Mouse (Mus musculus): ENCODE measurements around the gene Ly6g6d.
A peak's percentile ranks its signal among the peaks of the same experiment; 100 is the strongest.
"Not testable (repeated sequence)": the region's sequence is repeated elsewhere in the genome, so short reads cannot be mapped to it uniquely, and the experiment has no call there.

The Ly6g6d gene

GRCm38 (mm10) chr17:35077786-35078233 lies at the start of gene Ly6g6d:
Ly6g6d (minus strand) TSS chr17:35078065.
- DNase-seq (ENCODE audit: low spot score in 2 of 2) = peak; percentile 40 to 58

- DNase-seq (ENCODE audit: low spot score in 2 of 2) = no peak
Measured at GRCm38 (mm10) chr17:35127017-35127416, 49.2 kb upstream of the Ly6g6d start.

GRCm38 (mm10) chr17:35126206-35126611 lies 48.3 kb upstream of the Ly6g6d start, which contains the start of gene D17H6S53E:
D17H6S53E (plus strand) TSS chr17:35126373.
- peak; percentile 71 to 79 for DNase-seq (ENCODE audit: low spot score in 2 of 2)

- DNase-seq (ENCODE audit: low spot score in 2 of 2) = no peak
Measured at GRCm38 (mm10) chr17:35125578-35125977, 47.7 kb upstream of the Ly6g6d start.

GRCm38 (mm10) chr17:35125081-35125480 lies 47.2 kb upstream of the Ly6g6d start:
- no peak for DNase-seq (ENCODE audit: low spot score in 2 of 2)

- DNase-seq (ENCODE audit: low spot score in 2 of 2) = not testable (repeated sequence)
Measured at GRCm38 (mm10) chr17:35124261-35124896, 46.5 kb upstream of the Ly6g6d start.

GRCm38 (mm10) chr17:35123287-35123686 lies 45.4 kb upstream of the Ly6g6d start:
- DNase-seq (ENCODE audit: low spot score in 2 of 2) = not testable (repeated sequence)

- no peak for DNase-seq (ENCODE audit: low spot score in 2 of 2)
Measured at GRCm38 (mm10) chr17:35121871-35122303, 44.0 kb upstream of the Ly6g6d start, which contains the start of gene Csnk2b. Csnk2b (minus strand) TSS chr17:35122053.

- DNase-seq (ENCODE audit: low spot score in 2 of 2) = peak; percentile 94 to 98
Measured at GRCm38 (mm10) chr17:35121143-35121799, 43.4 kb upstream of the Ly6g6d start, which contains the start of gene Gpank1. Gpank1 (plus strand) TSS chr17:35121455.

GRCm38 (mm10) chr17:35120745-35121142 lies 42.9 kb upstream of the Ly6g6d start:
- peak in 1 of 2 experiments; percentile 43 for DNase-seq (ENCODE audit: low spot score in 2 of 2)

GRCm38 (mm10) chr17:35115046-35116019 lies 37.5 kb upstream of the Ly6g6d start, which contains the start of gene Ly6g5b:
Ly6g5b (minus strand) TSS chr17:35115428.
- DNase-seq (ENCODE audit: low spot score in 2 of 2) = no peak

- DNase-seq (ENCODE audit: low spot score in 2 of 2) = no peak
Measured at GRCm38 (mm10) chr17:35111774-35112173, 33.9 kb upstream of the Ly6g6d start.

- no peak for DNase-seq (ENCODE audit: low spot score in 2 of 2)
Measured at GRCm38 (mm10) chr17:35108097-35108496, 30.2 kb upstream of the Ly6g6d start, which contains the start of gene Ly6g5c. Ly6g5c (plus strand) TSS chr17:35108279.

- DNase-seq (ENCODE audit: low spot score in 2 of 2) = no peak
Measured at GRCm38 (mm10) chr17:35106522-35106921, 28.7 kb upstream of the Ly6g6d start.

- DNase-seq (ENCODE audit: low spot score in 2 of 2) = peak in 1 of 2 experiments; percentile 34
Measured at GRCm38 (mm10) chr17:35105740-35106389, 28.0 kb upstream of the Ly6g6d start.

GRCm38 (mm10) chr17:35104754-35105153 lies 26.9 kb upstream of the Ly6g6d start:
- no peak for DNase-seq (ENCODE audit: low spot score in 2 of 2)

- no peak for DNase-seq (ENCODE audit: low spot score in 2 of 2)
Measured at GRCm38 (mm10) chr17:35104079-35104478, 26.2 kb upstream of the Ly6g6d start.

GRCm38 (mm10) chr17:35103221-35103690 lies 25.4 kb upstream of the Ly6g6d start:
- no peak for DNase-seq (ENCODE audit: low spot score in 2 of 2)

- DNase-seq (ENCODE audit: low spot score in 2 of 2) = no peak
Measured at GRCm38 (mm10) chr17:35102299-35102698, 24.4 kb upstream of the Ly6g6d start.

GRCm38 (mm10) chr17:35101161-35101560 lies 23.3 kb upstream of the Ly6g6d start:
- no peak for DNase-seq (ENCODE audit: low spot score in 2 of 2)

All from urinary bladder, postnatal 36 days (tissue).